Mouse (Mus musculus) yolk sac, embryonic 10.5 days (tissue): Measurements from ENCODE around the gene Rnf130.
A peak's percentile ranks its signal among the peaks of the same experiment; 100 is the strongest.

Source experiments
- DNase-seq: peaks from one replicate; pipeline ENCODE4 v3.0.0-alpha.2; 2017; ENCODE audit warnings: low spot score

Gene Rnf130

GRCm38 (mm10) chr11:50024445-50024832, 707 bp upstream of the Rnf130 start:
- DNase-seq = no peak

DNA sequence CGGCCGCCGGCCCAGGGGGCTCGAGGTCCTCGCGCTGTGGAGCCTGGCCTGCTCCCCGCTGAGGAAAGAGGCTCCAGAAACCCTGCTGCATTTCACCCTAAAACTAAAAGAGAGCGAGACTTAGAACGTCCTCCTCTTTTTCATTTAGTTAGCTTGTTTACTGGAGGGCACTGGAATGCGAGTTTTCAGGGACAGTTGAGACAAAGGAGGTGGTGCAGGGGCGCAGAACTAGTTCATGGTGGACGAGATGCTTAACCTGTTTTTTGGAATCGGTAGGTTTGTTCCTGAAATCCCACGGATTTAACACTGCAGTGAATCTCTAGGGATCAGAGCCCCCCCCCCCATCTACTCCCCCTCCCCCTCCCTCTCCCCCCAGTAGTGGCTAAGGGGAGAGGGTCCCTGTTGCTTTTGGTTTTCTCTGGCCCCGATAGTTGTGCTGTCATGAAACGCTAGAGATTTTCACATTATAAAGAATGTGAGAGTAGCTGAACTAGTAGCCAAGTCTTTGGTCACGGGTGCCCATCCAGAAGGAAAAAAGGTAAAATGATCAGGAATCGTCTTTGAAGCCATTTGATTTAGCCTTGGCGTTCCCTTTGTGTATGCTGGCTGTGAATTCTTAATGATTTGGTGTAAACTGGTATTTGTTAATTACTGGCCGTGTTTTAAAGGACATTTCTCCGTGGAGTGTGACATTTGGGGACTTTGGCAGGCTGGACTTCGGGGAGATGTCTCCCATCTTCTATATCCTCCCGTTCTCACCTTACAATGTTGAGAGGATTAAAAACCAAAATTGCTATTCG, 775 bp downstream of the Rnf130 start:
- DNase-seq = no peak

- DNase-seq = no peak
Observed at GRCm38 (mm10) chr11:50026521-50027090, 1.5 kb downstream of the Rnf130 start.

DNA sequence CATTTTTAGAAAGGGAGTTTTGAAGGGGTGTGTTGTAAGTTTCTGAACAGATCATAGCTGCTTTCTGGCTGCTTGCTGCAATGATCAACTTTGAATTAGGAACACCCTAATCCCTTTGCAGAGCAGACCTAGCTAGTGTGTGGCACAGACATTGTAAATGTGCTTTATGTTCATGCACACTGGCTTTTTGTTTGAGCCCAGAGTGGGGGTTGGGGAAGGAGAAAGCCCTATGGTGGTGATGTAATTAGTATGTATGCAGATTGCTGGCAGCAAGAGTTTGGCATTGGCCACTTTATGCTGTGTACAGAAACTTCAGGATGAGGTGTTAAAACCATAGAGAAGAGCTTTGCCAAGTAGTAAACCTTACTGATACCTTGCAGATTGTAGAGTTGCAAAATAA, 3.3 kb downstream of the Rnf130 start:
- no peak for DNase-seq

- DNase-seq = no peak
Observed at GRCm38 (mm10) chr11:50034155-50034554, 9.0 kb downstream of the Rnf130 start.

DNA sequence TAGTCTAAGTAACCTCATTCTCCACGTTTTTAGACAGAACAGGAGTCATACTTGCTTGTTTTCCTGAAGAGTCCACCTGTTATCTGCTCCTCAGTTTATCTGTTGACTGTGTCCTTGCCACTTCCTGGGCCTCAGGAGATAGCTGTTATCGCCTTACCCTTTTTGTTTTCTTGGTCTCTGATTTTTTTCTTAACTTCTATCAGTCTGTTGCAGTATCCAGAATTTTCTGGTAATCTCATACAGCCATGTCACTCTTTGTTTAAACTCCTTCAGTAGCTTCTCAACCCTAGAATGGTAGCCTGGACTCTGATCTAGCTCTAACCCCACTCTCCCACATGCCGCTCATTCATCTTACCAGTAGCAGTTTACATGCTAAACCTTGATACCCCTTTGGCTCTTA, 10.6 kb downstream of the Rnf130 start:
- peak; percentile 49 for DNase-seq

GRCm38 (mm10) chr11:50036781-50037460, 11.8 kb downstream of the Rnf130 start:
- DNase-seq = no peak

DNA sequence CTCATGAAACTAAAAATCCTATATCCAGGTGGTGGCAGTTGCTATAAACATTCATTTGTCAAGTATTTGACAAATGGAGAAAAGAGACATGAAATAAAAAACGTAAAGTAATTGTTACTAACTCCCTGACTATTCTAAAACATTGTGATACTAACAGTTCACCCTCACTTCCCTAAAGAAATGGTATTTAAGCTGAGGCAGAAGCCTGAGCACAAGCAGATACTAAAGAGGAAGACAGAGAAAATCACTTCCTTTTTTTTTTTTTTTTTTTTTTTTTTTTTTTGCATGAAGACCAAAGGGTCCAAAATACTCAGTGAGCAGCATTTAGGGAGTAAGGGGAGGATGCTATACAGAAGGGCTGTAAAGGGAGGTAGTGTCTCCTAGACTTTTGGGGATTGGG, 13.6 kb downstream of the Rnf130 start:
- DNase-seq = no peak

GRCm38 (mm10) chr11:50041148-50041547, 16.0 kb downstream of the Rnf130 start:
- DNase-seq = no peak

- DNase-seq = peak; percentile 77
Observed at GRCm38 (mm10) chr11:50042345-50042997, 17.3 kb downstream of the Rnf130 start.

DNA sequence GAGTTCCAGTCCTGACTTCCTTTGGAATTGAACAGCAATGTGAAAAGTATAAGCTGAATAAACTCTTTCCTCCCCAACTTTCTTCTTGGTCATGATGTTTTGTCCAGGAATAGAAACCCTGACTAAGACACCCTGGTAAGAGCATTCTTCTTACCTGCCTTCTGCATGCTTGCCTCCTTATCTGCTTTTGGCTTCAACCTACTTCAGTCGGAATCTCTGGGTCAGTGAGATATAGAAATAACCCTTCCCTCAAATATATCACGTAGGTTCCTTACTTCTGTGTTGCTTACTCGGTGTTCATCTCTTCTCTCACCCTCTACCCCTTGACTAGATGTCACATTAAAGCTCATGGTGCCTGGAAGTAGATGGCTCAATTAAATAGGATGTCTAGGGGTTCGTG, 19.3 kb downstream of the Rnf130 start:
- no peak for DNase-seq

DNA sequence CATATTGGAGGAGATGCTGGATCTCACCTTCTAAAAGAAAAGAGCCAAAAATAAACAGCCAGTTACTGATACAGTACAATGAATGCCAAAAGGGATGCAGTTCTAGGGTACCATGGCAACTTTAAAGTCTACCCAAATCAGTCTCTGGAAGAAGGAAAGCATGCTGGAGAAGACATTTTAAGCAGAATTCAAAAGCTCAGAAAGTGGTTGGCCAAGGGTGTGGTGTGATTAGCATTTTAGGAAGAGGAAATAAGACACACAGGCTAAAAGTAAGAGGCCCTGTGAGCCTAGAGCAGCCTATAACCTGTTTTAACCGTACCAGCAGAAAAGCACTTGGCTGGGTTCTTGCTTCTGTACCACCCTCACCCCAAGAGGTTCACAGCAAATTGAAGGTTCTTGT, 22.5 kb downstream of the Rnf130 start:
- DNase-seq = no peak

DNA sequence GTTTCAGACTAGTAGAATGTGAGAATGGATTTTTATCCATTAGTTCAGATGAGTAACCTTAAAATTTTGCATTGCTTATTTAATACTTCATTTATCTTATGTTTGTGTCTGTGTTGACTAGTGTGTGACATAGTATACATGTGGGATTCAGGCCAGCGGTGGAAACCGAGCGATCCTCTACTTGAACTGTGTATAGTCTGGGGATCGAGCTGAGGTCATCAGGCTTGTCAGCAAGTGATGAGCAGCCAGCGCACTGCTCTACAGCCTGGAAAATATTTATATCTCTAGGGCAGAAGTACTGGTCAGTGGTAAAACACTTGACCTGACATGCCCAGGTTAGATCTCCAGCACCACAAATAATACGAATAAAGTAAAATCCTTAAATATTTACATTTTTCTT, 23.0 kb downstream of the Rnf130 start:
- no peak for DNase-seq

DNA sequence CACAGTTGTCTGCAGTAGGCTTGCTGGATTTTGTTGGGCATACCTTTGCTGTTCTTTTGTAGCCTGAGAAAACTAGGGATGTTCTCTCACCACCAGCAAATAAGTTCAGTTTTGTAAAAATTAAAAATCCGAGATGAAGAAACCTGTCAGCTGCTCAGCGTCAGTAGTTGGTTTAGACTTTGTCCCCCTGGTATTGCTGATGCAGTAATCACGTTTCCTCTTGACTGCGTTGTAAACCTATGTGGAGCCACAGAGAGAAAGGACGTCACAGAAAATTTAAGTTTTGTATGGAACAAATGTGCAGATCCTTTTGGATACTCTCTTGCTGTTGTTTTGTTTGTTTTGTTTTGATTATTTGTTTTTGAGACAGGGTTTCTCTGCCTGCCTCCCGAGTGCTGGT, 25.2 kb downstream of the Rnf130 start:
- DNase-seq = peak; percentile 24

GRCm38 (mm10) chr11:50057713-50058112, 32.6 kb downstream of the Rnf130 start:
- DNase-seq = no peak

DNA sequence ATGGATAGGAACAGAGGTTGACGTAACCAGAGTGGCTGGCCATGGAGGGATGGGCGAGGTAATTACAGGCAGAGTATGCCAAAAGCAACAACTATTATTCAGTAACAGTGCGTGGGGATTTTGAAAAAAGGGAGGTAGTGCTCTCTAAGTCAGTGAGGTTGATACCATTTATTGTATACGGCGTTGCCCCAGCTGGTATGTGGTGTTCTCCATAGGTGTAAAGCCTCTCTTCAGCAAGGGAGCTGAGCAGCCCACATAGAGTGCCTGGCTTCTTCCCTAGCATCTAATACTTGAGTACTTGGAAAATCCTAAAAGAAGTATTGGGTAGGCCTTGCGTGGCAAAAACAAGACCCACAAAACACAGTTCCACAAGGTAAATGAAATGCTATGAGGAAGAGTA, 33.1 kb downstream of the Rnf130 start:
- no peak for DNase-seq

- no peak for DNase-seq
Observed at GRCm38 (mm10) chr11:50059045-50059444, 33.9 kb downstream of the Rnf130 start.

- DNase-seq = no peak
Observed at GRCm38 (mm10) chr11:50062116-50062515, 37.0 kb downstream of the Rnf130 start.

DNA sequence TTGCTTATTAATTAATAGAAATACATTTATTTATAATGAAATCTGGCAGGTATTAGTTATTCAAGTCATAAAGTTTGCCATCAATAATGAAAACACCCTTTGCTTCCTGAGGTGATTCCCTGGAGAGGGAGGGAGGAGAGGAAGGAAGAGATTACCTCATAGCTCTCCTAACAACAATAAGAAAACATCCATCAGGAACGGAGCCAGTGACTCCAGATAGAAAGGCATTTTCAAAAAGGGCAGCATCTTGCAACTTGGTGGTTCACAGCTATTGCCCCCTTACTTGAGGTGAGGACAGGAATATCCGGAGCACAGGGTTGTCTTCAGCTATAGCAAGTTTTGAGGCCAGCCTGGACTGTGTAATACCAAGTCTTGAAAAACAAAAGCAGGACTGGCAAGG, 40.9 kb downstream of the Rnf130 start:
- no peak for DNase-seq

GRCm38 (mm10) chr11:50073830-50074229, 48.7 kb downstream of the Rnf130 start:
- no peak for DNase-seq

- no peak for DNase-seq
Observed at GRCm38 (mm10) chr11:50076756-50077155, 51.6 kb downstream of the Rnf130 start.

DNA sequence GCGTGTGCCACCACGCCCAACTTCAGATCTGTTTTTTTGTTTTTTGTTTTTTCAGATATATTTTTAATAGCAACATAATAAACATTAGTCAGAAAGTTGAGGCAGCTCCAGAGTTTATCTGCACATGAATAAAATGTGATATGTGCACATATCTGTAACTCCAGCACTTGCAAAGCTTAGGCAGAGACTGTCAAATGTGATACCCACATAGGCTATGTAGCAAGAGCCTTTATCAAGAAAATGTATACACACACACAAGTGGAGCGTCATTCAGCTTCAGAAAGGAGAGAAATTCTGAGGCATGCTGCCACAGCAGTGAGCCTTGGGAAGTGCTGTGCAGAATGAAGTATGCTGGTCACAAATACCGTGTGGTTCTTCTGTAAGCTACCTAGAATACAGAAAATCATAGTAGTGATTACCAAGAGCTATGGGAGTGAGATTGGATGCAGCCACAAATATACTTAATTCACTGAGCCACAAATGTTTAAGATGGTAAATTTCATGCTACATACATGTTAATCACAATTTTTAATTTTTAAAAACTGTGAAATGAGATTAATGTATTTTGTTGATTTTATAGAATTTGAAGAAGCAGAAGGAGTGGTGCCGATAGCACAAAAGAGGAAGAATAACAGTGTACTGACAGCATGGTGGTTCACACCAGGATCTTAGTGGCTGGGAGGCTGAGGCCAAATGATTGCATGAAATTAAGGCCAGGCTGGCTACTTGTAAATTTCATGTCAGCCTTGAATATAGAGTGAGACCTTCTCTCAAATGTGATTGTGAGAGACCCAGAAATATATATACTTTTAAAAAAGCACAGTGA, 56.4 kb downstream of the Rnf130 start:
- DNase-seq = no peak
